Mouse (Mus musculus) heart, embryonic 14.5 days (tissue): ENCODE results near the gene Tmem135. TPM values are rescaled to one million over a fixed set of nuclear protein-coding genes. Genes with fewer than 3 reads are reported as not detected.

ENCODE experiments used
- ATAC-seq: fragments of 200-750 bp; cut with Nextera tagmentation; 2 replicates; pipeline ENCODE4 v1.8.0; 2017; ENCODE audit warnings: low read depth, moderate TSS enrichment; ENCODE audit not compliant: insufficient number of reproducible peaks, insufficient read depth, low FRiP score
- H3K27ac ChIP-seq, 2 experiments: fragments of 200-500 bp in 1 of 2; fragments of 300-500 bp in 1 of 2; sonication (generic) in 1 of 2; replicated peaks in 1 of 2; 2 replicates each; pipeline ENCODE4 v1.5.1; 2012 to 2014; ENCODE audit warnings: low read depth in 2 of 2, low read length in 2 of 2, control low read depth in 1 of 2, mild to moderate bottlenecking in 1 of 2, mixed read lengths in 1 of 2; ENCODE audit not compliant: control insufficient read depth in 1 of 2, insufficient read depth in 1 of 2
- H3K27me3 ChIP-seq: fragments of 300-500 bp; sonication (generic); 2 replicates; pipeline ENCODE4 v1.6.1; 2014; ENCODE audit warnings: mild to moderate bottlenecking, low read length, control low read depth; ENCODE audit not compliant: control insufficient read depth, insufficient read depth
- H3K36me3 ChIP-seq: fragments of 300-500 bp; sonication (generic); 2 replicates; pipeline ENCODE4 v1.6.1; 2014; ENCODE audit warnings: mild to moderate bottlenecking, control low read depth, low read length, mixed read lengths; ENCODE audit not compliant: control insufficient read depth, insufficient read depth
- H3K4me1 ChIP-seq, 2 experiments: fragments of 200-500 bp in 1 of 2; fragments of 300-500 bp in 1 of 2; sonication (generic) in 1 of 2; 2 replicates each; pipeline ENCODE4 v1.6.1; 2012 to 2014; ENCODE audit warnings: low read length in 2 of 2, control low read depth in 1 of 2, mixed read lengths in 1 of 2; ENCODE audit not compliant: control insufficient read depth in 2 of 2, insufficient read depth in 2 of 2
- H3K4me2 ChIP-seq: fragments of 300-500 bp; sonication (generic); 2 replicates; pipeline ENCODE4 v1.6.1; 2014; ENCODE audit warnings: mild to moderate bottlenecking, low read length
- H3K4me3 ChIP-seq, 2 experiments: fragments of 200-500 bp in 1 of 2; fragments of 300-500 bp in 1 of 2; sonication (generic) in 1 of 2; 2 replicates each; pipeline ENCODE4 v1.5.1; 2012 to 2014; ENCODE audit warnings: low read length in 2 of 2, mild to moderate bottlenecking in 2 of 2, control low read depth in 1 of 2, low read depth in 1 of 2, moderate library complexity in 1 of 2; ENCODE audit not compliant: control insufficient read depth in 1 of 2, insufficient read depth in 1 of 2
- H3K9ac ChIP-seq: fragments of 300-500 bp; sonication (generic); 2 replicates; pipeline ENCODE4 v1.6.1; 2014; ENCODE audit warnings: mild to moderate bottlenecking, low read length
- H3K9me3 ChIP-seq: fragments of 300-500 bp; sonication (generic); 2 replicates; pipeline ENCODE4 v1.6.1; 2016; ENCODE audit warnings: low read length, control low read depth; ENCODE audit not compliant: control insufficient read depth
- WGBS: fragments of 180-500 bp; shearing (Covaris S2); extraction: QIAGEN DNeasy Blood & Tissue Kit; methylation state at CpG from one replicate; pipeline ENCODE4 v1.1.7; 2014; 5-methylcytosine and 5-hydroxymethylcytosine counted together
- polyA plus RNA-seq: library from polyadenylated mRNA; unstranded; fragments of >200 nt; fragmentation: Nextera tagmentation; extraction: Ambion mirVana; gene quantifications from 2 replicates; pipeline ENCODE4 v1.2.1, GENCODE M21; 2014

The Tmem135 gene
- polyA plus RNA-seq, 1 experiment from 2014 or later: 28.4 TPM

GRCm38 (mm10) chr7:89382892-89383291 is 21.1 kb downstream of the Tmem135 start:
- Histone ChIP-seq H3K27me3 (no peaks in the 10 kb centered on the region), H3K36me3 (no peaks in the 10 kb centered on the region), H3K9ac (no peak overlapping the region), H3K4me2 (no peak overlapping the region), H3K27ac (no peak overlapping the region), H3K4me1 (peaks cover 4 to 5% of the 10 kb centered on the region in 2 experiments; a peak in 3 of 4 replicates), H3K9me3 (no peaks in the 10 kb centered on the region), H3K4me3 (no peak overlapping the region)
- WGBS: 90% methylated on average over 3 of the region's 3 CpGs
- ATAC-seq: no peak

- peaks cover 0 to 4% of the 10 kb centered on the region in 2 experiments; a peak in 1 of 4 replicates for H3K4me1 ChIP-seq
- no peaks in the 10 kb centered on the region for H3K9me3 ChIP-seq
- H3K27me3 ChIP-seq: no peaks in the 10 kb centered on the region
- no peaks in the 10 kb centered on the region for H3K36me3 ChIP-seq
- no peak overlapping the region for H3K4me2 ChIP-seq
- H3K9ac ChIP-seq: no peak overlapping the region
- no peak for ATAC-seq
- H3K4me3 ChIP-seq: no peak overlapping the region
- H3K27ac ChIP-seq: peak overlapping the region; percentile 9 to 34; a peak in 1 of 4 replicates
- 48% methylated on average over 7 of the region's 7 CpGs for WGBS
Measured at GRCm38 (mm10) chr7:89380935-89381705, 22.9 kb downstream of the Tmem135 start.

GRCm38 (mm10) chr7:89371623-89372295 is 32.3 kb downstream of the Tmem135 start:
- no peak overlapping the region for H3K4me3 ChIP-seq
- H3K4me1 ChIP-seq: peaks cover 10 to 20% of the 10 kb centered on the region in 2 experiments
- WGBS: 24% methylated on average over 6 of the region's 6 CpGs
- H3K36me3 ChIP-seq: no peaks in the 10 kb centered on the region
- H3K9ac ChIP-seq: no peak overlapping the region
- no peaks in the 10 kb centered on the region for H3K9me3 ChIP-seq
- no peak overlapping the region for H3K4me2 ChIP-seq
- H3K27me3 ChIP-seq: no peaks in the 10 kb centered on the region
- H3K27ac ChIP-seq: no peak overlapping the region; a peak in 1 of 4 replicates
- no peak for ATAC-seq

GRCm38 (mm10) chr7:89370917-89371316 is 33.1 kb downstream of the Tmem135 start:
- ATAC-seq: no peak
- Histone ChIP-seq H3K36me3 (no peaks in the 10 kb centered on the region), H3K9me3 (no peaks in the 10 kb centered on the region), H3K4me2 (no peak overlapping the region), H3K4me3 (no peak overlapping the region), H3K4me1 (peaks cover 10 to 25% of the 10 kb centered on the region in 2 experiments), H3K27me3 (no peaks in the 10 kb centered on the region), H3K9ac (no peak overlapping the region), H3K27ac (no peak overlapping the region)
- 0% methylated on average over 1 of the region's 1 CpGs for WGBS

GRCm38 (mm10) chr7:89370086-89370485 is 33.9 kb downstream of the Tmem135 start:
- no peaks in the 10 kb centered on the region for H3K36me3 ChIP-seq
- H3K27ac ChIP-seq: no peak overlapping the region
- WGBS: 87% methylated on average over 1 of the region's 1 CpGs
- H3K4me3 ChIP-seq: no peak overlapping the region
- H3K9ac ChIP-seq: no peak overlapping the region
- no peaks in the 10 kb centered on the region for H3K27me3 ChIP-seq
- no peak for ATAC-seq
- H3K4me2 ChIP-seq: no peak overlapping the region
- H3K9me3 ChIP-seq: no peaks in the 10 kb centered on the region
- H3K4me1 ChIP-seq: peaks cover 10 to 25% of the 10 kb centered on the region in 2 experiments

- Histone ChIP-seq H3K27ac (peak overlapping the region; percentile 60 to 63), H3K36me3 (no peaks in the 10 kb centered on the region), H3K9me3 (no peaks in the 10 kb centered on the region), H3K4me3 (no peak overlapping the region), H3K27me3 (no peaks in the 10 kb centered on the region), H3K4me2 (peak overlapping the region; percentile 36), H3K4me1 (peaks cover 10 to 25% of the 10 kb centered on the region in 2 experiments), H3K9ac (no peak overlapping the region)
- 0% methylated on average over 3 of the region's 3 CpGs for WGBS
- ATAC-seq: 0 out of 2 replicates have a peak, but pooled peaks have one; percentile 43
Measured at GRCm38 (mm10) chr7:89367643-89368042, 36.4 kb downstream of the Tmem135 start.

GRCm38 (mm10) chr7:89365135-89365880 is 38.7 kb downstream of the Tmem135 start:
- Histone ChIP-seq H3K27ac (no peak overlapping the region), H3K4me3 (no peak overlapping the region), H3K9me3 (no peaks in the 10 kb centered on the region), H3K4me1 (peaks cover 7 to 19% of the 10 kb centered on the region in 2 experiments), H3K9ac (no peak overlapping the region), H3K36me3 (no peaks in the 10 kb centered on the region), H3K27me3 (no peaks in the 10 kb centered on the region), H3K4me2 (no peak overlapping the region)
- ATAC-seq: no peak
- 78% methylated on average over 10 of the region's 10 CpGs for WGBS
